Mouse (Mus musculus) embryo, embryonic 10 days (tissue): Measurements from ENCODE around the gene Sorl1.

Source experiments
- DNase-seq: peaks from one replicate; pipeline ENCODE4 v3.0.0-alpha.2; 2015; ENCODE audit warnings: low spot score

The Sorl1 gene

DNA sequence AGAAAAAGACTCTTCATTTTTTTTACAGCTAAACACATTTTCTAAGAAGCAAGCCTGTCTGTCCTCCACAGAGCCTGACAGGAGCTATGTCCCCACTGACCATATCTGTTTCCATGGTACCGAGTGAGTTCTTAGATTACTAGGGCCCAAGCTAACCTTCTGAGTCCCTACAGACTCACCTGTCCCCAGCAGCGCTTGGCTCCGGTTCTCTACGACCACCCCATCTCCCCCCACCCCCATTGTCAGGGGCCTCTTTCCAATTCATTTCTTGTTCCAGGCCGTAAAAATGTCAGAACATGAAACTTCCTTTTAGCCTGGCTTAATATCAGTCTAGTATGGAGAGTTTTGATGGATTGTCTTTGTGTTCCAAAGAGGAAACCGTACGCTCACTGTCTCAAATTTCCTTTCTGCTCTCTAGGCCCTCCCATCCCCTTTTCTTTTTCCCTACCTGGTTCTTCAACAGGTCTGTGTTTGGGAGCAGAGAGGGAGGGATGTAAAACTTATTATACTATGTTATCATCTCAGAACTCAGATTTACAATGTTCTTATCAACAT is 171.4 kb downstream of the Sorl1 start:
- DNase-seq, result no peak

DNA sequence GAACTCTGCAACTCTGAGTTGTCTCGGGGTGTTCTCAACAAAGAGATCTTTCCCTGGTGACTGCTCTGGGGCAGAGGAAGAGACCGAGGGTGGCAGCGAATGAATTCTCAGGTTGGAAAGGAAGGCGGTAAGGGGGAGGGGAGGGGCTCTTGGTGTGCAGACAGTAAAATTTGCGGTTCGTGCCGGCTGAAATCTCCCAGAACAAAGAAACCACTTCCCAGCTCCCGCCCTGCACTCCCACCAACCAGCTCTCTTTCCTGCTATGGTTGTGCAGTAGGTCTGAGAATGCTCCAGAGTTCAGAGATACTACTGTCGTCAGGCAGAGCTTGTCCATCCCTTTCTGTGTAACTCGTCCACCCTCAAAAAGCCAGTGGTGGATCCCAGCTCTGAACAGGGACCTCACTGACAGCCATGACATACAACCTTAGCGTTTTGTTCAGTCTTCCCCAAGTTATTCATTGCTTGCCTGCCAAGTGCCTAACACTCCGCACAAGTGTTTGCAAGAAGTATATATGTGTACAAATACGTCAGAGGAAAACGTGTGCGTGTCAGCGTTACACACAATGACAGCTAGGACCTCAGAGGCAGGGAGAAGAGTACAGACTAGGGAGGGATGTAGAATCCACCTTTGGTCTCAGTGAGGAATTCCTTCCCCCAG is 172.5 kb downstream of the Sorl1 start:
- DNase-seq, result peak; percentile 62

DNA sequence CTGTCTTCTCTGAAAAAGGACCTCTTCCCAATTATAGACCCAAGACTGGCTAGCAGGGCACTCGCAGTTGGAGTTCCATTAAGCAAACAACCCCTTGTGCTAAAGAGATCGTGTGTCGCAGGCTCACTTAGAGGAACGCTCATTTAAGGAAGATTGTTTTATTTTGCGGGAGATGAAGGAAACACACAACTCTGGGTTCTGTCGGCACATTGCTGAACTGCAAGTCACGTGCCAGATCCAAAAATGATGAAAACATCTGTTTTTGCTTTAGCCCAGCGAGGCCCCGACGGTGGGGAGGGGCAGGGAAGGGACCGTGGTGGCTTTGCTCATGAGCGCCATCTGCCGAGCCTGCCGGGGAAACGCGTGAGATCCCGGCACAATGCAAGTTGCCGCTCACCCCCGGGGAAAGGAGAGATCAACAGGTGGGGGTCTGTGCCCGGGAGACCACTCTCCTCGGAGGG is 173.1 kb downstream of the Sorl1 start:
- peak; percentile 95 for DNase-seq

DNA sequence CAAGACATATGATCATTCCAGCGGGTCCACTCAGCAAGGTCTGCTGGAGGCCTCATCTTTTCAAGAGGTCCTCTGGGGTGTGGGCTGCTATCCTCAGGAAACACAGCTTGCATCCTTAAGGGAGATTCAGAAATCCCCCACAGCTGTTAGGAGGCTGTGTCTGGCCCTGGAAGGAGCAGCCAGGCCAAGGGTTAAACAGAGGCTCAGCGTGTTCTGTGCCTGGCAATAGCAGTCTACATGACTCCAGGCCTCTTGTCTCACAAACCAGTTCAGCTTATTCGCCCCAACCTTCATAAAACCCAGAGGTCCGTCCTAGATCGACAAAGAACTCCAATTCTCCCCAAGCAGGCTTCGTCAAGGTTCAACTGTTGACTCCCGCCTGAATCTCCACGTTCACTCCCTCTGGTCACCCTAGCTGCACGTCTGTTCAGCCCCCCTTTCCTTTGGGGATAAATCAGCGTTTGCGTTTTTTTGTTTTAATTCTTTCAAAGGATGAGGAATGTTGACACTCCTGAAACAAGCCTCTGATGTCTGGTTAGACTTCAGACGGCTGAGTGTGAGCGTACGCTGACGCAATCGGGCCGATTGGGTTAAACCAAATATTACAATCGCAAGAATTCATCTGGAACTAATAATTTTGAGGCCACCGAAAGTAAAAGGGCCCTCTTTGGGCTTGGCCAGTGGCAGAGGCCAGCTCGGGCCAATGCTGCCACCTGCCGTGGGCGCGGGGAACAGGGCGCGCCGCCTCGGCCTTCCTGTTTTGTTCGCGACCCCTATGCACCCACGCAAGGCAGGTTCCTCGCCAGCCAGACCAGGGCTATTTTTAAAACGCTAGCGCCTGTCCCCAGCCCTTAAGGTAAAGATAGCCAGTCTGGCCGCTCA is 173.7 kb downstream of the Sorl1 start:
- DNase-seq, result peak; percentile 91

DNA sequence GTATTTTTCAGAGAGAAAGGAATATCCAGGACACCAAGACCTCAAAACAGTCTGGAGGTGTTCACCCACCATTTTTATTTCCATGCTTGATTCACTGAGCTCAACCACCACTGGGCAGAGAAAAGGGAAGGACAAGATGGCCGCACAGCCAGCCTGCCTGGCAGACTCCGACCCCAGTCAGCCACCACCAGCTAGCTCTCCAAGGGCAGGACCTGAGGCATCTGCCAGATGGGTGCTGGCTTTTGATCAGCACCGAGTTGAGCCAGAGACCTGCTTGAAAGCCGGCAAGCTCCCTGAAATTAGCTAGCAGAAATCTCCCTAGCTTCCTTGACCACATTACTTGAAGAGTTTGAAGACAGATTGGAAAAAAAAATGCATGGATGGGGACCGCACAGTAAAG is 174.6 kb downstream of the Sorl1 start:
- DNase-seq, result no peak

DNA sequence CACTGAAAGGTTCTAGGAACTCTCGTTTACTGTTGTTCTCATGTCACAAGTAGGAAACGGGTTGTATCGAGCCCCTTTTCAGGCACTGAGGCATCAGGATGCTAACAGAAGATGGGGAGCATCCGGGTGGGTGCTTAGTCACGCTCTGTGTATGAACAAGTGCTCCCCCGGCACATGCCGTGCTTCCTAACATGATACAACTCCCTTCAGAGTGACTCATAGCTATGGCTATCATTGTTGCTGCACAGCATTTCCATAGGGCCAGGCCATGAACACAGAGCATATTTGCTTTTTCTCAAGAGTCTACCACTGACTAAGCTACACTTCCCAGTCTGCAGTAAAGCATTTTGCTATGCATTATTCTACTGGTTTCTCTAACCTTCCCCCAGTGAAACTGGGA is 179.1 kb downstream of the Sorl1 start:
- DNase-seq, result no peak

DNA sequence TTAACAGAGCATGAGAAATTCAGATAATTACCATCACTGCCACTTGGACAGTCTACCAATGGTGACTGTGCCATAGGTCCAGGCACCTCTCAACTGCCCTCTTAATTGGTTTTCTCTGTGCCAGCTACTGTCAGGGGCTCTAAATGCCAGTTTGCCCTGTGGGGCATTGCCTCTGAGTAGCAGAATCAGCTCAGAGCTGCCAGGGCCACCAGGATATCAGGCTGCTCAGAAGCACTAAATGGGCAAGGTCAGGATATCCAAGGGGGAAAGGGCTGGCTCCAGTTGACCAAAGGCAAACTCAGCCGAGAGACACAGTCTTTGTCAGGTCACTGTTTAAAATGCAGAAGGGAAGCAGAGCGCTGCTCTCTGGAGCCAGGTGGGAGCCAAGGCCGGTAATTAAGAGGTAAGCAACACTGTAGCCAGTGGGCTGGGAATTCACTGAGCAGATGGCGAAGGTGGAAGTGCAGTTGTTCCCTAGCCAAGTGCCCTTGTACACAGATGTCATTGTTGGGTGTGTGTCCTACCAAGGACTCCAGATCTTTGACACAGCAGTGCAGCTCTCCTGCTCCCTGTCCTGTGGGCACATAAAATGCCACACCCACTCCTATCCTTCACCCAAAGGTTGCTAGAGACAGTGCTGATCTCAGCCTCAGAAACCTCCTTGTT is 181.0 kb downstream of the Sorl1 start:
- no peak for DNase-seq

DNA sequence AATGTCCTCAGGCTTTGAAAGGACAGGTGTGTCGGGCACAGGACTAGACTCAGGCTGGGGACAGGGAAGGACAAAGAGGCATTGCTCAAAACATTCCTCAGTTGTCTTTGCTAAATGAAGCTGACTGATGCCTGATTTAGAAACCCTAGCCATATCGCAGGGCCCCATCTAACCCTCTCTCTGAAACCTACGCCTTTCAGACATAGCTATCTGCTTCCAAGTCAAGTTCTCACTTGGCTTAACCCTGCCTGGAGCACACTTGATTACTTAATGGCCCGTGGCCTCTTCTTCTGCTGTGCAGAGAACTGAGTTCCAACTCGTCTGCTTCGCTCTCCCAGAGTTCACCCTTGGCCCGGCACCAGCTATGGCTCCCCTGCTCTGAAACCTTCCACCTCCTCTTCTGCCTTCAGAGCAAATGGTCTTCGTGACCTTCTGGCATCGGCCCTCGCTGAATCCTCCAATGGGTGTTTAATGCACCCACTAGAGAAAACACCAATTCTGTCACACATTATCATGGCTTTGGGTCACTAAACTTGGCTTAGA is 183.7 kb downstream of the Sorl1 start:
- DNase-seq, result no peak

DNA sequence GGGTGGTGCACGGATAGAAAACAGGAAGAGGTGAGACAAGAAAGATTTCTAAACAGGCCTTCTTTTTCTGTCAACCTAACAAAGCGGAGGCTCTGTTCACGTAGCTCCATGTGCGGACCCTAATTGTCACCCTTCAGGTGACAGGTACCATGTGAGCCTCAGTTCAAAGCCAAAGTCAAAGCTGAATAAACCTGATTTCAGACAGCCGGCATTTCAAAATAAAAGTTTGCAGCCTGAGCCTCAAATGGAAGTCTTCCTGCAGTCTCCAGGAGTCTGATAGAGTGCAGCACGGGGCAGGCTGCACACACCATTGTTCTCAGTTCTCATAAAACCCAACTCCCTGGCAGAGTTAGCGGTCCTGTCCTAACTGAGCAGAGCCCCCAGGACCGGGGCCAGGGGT is 185.6 kb downstream of the Sorl1 start:
- DNase-seq, result no peak

DNA sequence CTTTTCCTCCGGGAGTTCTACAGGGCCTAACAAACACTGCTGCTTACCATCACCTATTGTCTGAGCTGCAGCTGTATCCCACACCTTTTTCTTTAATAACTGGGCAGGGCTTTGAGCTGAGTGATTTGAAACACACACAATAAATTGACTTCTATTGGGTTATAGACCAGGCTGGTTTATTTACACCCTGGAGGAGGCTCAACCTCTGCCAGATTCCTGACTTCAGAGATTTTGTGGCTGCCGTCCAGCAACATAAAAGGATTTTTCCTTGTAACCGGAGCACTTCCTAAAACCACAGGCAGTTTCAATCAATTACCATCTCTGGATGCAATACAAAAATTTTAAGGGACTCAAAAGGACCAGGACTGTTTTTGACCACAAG is 186.1 kb downstream of the Sorl1 start:
- no peak for DNase-seq

DNA sequence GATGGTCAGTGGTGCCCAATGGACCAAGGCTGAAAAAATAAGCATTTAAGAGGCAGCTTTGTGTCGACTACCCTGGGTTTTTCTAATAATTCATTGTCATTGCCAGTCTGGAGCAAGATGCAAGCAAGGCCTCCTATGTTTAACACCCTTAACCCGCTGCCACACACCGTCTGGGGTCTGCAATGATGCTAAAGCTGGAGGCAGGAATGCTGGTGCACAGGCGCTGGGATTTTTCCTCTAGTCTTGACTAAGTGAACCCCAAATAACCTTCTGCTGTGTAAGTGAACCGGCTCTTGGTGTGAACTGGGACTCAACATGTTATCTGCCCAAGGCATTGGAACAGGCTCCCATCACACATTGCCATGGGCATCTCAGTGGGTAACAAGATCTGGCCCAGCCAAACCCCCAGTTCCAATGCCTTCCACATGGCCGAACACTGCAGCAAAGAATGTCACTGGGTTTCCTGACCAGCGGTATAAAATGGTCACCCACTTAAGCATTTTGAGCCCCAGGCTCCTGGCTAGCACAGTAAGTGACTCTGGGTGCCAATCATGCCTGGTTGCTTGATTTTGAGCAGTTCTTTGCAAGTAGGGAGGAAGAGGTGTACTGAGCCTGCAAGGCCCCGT is 186.6 kb downstream of the Sorl1 start:
- DNase-seq, result peak; percentile 18

DNA sequence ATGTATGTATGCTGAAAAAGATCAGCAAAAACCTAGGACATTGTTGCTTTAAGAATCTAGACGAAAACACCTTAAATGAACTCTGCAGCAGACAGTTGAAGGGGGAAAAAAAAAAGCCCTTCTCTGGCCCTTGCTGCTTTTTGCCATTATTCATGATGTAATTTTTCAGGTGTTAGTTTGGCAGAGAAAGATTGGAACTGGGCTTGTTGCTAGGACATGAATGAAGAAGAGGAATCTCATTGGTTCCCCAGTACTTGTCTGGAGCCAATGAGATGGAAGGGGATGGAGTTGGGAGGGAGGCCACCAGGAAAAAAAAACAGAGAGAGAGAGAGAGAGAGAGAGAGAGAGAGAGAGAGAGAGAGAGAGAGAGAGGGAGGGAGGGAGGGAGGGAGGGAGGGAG is 187.5 kb downstream of the Sorl1 start:
- DNase-seq, result peak; percentile 57

DNA sequence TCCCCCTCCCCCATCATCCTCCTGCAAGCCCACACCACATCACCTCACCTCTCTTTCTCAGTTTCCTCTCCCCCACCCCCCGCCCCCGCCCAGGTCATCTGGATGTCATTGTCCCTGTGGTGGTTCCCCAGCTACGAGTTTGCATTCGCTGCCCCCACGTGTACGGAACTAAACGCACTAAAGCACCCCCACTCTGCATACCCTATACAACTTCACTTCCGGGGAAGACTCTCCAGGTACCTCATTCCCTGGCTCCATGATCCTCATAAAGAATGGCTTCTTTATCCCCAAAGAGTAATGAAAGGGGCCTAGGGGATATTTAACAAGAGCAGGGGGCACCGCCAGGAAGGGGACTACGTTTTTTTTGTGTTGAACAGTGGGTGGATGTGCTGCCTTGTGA is 188.1 kb downstream of the Sorl1 start:
- DNase-seq, result peak; percentile 47

DNA sequence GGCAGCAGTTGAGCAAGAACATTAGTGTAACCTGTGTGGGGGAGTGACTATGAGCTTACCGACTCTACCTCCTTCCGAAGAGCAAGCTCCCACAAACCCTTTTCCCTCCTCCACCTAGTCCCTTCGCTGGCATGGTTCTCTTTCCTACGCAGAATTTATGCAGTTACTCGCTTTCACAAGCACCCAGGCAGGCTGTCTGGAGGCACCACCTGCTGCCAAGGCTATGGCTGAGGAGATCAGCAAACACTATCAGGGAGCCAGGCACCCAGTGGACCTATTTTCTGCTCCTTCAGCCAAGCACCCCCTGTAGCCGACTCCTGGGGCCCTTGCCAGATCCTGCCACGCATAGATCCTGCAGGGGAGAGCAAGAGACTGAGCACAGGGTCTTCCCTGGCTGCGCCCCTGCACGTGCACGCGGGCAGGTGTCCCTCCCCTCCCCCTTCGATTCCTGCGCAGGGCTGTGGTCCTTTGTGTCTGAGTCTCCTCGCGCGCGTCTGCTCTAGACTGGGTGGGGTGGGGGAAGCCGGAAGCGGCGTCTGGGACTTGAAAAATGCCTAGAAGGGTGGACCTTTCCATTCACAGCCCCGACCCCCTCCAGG is 188.6 kb downstream of the Sorl1 start:
- DNase-seq, result peak; percentile 68

DNA sequence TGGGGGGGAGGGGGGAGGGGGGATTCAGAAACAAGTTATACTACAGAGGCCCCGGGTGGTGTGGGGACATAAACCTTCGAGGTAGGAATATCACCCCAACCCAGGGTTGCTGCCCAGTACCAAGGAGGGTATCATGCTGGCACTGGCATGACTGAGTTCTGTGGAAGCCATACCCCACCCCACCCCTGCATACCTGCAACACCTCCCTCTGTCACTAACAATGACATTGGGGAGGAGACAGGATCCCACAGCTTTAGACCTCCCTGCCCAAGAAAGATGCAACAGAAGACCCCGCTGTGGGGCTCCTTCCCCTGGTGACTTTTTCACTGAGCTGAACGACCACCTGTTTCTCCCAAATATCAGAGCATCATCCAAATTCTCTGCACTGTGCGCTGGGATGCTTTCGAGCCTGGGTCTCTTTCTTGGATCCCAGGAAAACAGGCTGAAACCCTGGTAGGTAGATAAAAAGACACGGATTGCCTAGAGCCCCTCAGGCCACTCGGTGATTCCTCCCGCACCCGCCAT is 189.2 kb downstream of the Sorl1 start:
- DNase-seq, result no peak

DNA sequence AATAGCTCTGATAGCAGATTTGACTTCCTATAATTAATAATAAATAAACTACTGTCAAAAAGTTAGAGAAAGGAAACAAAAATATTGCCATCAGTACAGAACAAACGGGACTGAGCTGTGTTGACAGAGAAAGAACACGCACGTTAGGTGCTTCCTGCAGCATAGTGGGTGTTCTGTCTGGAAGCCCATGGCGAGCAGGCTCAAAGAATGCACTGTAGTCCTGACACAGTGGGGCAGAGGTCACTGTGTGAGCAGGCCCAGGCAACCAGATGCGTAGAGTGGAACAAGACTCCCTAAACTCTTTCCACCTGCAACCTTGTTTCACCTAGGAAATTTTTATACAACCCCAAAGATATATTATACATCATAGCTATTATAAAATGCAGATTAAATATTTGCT is 194.1 kb downstream of the Sorl1 start:
- DNase-seq, result peak; percentile 72

DNA sequence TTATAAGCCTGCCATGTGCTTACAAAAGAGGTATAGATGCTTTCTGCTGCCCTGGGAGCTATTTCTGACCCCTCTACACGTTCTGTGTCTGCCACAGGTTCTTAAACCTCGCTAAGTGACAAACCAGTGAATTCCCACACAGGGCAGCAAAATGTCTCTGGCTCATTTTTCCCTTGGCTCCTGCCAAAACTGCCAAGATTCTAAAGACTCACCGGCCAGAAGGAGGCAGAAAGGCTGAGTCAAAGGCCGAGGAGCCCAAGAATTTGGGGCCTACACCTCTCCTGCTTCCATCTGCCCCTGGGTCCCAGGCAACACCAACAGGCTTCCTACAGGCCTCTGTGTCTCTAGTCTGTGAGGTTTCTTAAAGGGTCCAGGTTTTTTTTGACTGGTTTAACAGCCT is 198.4 kb downstream of the Sorl1 start:
- DNase-seq, result no peak

DNA sequence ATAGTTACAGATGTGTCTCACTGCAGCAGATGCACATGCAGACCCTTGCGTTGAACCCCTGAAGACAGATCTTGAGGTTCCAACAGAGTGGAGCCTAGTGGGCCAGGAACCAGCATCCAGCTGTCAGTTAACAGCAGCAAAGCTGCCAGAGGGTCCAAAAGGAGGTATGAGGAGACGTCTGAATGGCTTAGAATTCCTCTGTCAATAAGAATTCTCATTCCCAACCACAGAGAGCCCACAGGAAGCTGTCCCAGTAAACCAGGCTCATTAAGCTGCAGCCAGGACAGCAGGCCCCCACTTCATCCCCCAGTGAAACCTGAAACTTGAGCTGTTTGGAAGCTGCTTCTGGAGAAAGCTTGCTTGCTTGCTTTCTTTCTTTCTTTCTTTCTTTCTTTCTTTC is 200.0 kb downstream of the Sorl1 start:
- peak; percentile 63 for DNase-seq

DNA sequence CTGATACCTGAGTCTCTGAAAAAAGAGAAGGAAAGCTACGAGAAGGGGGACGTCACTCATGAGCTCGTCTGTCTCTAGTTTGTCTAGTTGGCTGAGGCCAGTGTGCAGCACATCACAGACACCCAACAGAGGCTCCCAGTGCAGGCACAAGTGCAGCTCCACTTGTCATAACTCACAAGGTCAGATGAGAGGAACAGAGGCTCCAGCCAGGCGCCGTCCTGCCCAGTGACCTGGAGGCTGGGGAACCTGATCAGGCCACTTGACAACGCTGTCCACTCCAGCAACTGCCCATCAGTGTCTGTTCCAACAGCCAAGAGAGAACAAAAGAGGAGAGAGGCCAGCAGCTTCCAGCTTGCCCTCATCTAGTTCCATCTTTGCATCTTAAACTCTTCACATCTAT is 201.7 kb downstream of the Sorl1 start:
- no peak for DNase-seq

DNA sequence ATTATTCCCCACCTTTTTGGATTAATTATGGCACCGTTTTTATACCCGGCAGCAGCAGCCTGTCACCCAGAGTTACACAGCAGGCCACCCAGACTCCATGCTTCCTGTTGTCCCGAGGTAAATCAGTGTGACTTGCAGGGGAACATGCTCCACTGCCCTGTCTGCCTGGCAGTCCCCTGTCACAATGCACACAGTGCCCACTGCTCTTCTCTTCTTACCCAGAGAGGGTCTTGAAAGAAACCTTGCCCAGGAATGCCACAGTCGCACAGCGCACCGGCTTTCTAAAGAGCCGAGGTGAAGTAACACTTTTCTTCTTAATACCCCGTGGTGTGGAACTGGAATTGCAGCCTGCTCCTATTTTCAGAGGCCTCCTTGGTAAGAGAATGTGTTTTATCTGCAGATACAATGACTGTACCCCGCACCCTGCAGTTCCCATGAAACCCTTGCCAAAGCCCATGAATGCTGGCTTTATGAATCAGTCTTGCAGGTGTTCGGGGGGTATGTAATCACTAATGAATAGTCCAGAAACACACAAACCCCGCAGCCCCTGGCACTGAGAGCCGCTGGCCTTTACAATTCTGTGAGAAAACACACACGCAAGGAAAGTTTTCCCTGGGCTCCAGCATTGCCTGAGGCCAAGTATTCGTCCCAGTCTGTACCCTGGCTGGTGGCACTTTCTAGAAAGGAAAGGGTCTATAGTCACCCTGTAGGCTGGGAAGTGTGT is 205.3 kb downstream of the Sorl1 start:
- no peak for DNase-seq

DNA sequence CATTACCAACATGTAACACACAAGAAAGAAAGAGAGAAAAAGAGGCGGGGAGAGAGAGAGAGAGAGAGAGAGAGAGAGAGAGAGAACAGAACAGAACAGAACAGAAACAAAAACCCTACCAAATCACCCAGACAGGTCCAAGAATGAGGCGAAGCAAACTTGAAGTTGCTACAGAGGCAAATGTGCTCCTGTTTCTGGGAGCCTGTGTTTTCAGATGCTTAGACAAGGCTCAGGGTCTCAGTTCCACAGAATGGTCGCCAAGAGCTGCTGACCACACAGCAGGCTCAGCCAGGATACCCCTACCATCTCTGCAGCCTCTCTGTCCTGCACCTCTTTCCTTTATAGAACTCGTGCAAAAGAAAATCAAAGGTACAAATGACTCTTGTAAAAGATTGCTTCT is 205.9 kb downstream of the Sorl1 start:
- no peak for DNase-seq
